Mouse (Mus musculus): Measurements from ENCODE around the gene Plk3. TPM values are rescaled to one million over a fixed set of nuclear protein-coding genes. Genes with fewer than 3 reads are reported as not detected.
A peak's percentile ranks its signal among the peaks of the same experiment; 100 is the strongest.
"Not testable (repeated sequence)": the region's sequence is repeated elsewhere in the genome, so short reads cannot be mapped to it uniquely, and the experiment has no call there.

The Plk3 gene
- total RNA-seq (2021): 1 to 10 TPM; 1.5 to 2.1 TPM

DNA sequence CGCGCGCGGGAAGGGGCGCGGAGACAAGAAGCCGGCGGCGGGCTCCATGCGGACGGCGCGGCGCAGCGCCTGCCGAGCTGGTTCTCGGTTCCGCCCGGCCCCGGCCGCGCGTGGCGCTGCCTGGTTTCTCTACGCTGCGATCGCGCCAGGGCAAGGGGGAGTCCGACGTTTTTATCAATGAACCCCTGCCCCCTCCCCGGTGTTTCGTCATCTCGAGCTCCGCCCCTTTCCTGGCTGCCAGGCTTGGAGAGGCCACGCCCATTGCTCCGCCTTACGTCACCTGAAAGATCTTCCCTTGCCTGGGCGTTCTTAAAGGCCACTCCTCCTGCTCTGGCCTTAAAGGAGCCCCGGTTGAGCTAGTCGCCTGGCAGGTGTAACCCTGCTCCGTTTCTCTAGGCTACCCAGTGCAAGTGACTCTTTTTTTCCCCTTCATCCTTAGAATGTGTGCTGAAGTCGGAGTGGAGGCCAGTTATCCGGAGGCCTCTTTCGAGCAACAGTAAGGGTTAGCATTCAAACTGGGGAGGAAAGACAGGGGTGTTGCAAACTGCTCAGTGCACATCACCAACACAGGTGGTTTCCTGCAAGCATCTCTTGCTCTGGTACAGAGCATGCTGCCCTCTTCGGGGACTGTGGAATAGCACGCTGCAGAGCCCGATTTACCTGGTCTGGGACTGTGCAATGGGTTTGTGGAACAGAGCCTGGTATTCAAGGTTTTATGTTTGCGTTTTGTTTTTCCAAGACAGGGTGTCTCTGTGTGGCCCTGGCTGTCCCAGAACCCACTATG, at the start of gene Plk3:
Gene Plk3 (minus strand): TSS at position 147 of the 784 bp plus-strand sequence.
- peak; percentile 95 for DNase-seq (ENCODE audit: low spot score)
- intact Hi-C loops (cut with DNase I): no loop called here

DNA sequence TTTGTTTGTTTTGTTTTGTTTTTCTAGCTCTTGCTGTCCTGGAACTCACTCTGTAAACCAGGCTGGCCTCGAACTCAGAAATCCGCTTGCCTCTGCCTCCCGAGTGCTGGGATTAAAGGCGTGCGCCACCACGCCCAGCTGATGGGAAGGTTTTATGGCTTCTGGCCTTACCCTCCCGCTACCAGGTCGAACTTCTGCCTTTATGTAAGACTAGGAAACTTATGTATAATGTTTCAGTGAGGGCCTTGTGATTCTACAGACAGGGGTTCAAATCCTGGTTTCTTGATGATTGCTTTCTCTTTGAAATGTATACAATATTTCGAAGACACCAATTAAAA, 49.0 kb upstream of the Plk3 start:
- not testable (repeated sequence) for DNase-seq (ENCODE audit: low spot score)
- intact Hi-C loops (cut with DNase I): loop anchor here (2.0 kb wide), 1 partner anchor 28 kb away; no protein-coding TSS in a partner anchor

DNA sequence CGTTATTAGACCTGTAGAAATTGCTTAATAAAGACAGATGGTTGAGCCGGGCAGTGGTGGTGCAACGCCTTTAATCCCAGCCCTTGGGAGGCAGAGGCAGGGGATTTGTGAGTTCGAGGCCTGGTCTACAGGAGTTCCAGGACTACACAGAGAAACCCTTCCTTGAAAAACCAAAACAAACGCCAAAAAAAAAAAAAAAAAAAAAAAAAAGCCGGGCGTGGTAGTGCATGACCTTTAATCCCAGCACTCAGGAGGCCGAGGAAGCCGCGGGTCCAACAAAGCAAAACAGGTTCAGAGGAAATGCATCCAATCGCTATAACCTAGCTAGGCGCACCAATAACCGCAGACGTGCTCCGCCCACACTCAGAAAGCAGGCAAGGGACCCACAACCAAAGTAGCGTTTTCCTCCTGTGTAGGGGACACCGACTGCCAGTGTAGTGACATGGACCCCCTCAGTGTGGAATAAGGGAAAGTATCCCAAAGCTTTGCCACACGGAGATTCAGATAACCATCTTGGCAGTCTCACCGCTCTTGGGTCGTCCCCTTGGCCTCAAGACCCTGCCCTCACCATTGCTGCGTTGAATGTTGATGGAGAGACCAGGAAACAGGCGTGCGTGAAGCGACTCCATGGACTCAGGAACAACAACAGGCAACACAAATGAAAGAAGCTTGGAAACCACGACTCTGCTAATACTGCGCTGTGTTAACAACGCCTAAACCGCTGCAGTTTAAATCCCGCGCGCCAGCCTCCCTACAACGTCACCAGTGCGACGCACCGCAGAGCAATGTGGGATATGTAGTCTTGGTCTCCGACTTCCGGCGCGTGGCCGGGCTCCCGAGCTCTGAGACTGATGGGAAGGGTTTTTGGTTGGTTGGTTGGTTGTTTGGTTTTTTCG, 48.3 kb upstream of the Plk3 start, which contains the start of gene Kif2c:
Gene Kif2c (minus strand): TSS at position 777 of the 896 bp plus-strand sequence.
- intact Hi-C loops (cut with DNase I): loop anchor here (2.0 kb wide), 1 partner anchor 27 kb away; no protein-coding TSS in a partner anchor
- peak; percentile 78 for DNase-seq (ENCODE audit: low spot score)

DNA sequence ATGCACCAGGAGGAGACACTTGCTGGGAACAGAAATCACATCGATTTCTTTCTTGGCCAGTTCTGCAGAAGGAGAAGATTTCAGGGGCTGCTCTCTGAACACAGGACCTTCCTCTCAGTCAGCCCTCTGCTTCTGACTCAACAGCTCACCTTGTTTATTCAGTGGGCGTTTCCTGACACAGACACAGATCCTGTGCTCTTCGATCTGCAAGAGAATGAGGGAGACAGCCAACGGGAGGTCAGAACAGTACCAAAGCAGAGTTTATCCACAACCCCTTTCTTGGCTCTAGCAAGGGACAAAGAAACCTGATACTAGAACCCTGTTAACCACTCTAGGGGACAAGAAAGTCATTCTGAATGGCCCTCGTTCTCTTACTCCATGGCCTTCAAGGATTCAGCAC, 36.2 kb upstream of the Plk3 start:
- intact Hi-C loops (cut with DNase I): no loop called here
- DNase-seq (ENCODE audit: low spot score): no peak

DNA sequence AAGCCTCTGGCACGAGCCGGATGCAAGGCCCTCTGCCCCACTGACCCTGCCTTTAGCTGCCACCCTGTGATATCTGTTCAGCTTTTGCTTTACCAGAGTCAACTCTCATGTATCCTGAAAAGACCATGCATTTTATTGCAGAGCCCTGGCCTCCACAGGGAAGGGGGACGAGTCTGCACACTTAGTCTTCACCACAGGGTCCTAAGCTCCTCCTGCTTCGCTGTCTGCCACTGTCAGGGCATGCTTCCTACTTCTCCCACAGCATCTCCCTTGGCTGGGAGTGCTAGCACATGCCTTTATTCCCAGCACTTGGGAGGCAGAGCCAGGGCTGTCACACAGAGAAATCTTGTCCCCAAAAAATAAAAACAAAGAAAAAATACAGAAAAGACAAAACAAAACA, 27.4 kb upstream of the Plk3 start:
- intact Hi-C loops (cut with DNase I): no loop called here
- no peak for DNase-seq (ENCODE audit: low spot score)

DNA sequence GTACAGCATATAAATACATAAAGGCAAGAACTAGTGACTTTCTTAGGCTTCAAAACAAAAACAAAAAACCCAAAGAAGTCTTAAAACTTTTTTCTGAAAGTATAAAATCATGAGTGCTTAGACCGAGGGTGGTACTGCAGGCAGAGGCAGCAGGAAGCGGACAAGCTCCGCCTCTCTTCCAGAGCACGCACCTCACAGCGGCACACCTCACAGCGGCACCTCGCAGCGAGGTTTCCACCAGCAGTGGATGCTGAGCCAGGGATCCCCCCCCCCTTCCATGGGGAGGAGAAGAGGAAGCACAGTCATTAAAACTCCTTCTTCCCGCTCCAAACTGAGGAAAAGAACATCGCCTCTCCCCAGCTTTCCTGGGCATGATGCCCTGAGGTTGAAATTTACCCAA, 25.9 kb upstream of the Plk3 start:
- intact Hi-C loops (cut with DNase I): no loop called here

DNA sequence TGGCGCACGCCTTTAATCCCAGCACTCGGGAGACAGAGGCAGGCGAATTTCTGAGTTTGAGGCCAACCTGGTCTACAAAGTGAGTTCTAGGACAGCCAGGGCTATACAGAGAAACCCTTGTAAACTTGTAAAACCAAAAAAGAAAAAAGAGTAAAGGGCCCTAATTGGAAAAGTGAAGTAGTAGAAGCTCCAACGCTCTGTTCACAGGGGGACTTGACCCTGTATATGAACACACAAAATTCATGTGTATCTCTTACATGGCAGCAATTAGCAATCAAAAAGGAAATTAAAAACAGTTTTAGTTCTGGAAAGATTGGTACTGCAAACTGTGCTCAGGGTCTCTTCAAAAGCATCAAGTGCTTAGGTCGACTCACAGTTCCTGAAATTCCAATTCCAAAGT, 22.6 kb upstream of the Plk3 start:
- intact Hi-C loops (cut with DNase I): no loop called here

More for the DNA sequence above, 25.9 kb upstream of the Plk3 start:
- DNase-seq (ENCODE audit: low spot score): no peak

DNA sequence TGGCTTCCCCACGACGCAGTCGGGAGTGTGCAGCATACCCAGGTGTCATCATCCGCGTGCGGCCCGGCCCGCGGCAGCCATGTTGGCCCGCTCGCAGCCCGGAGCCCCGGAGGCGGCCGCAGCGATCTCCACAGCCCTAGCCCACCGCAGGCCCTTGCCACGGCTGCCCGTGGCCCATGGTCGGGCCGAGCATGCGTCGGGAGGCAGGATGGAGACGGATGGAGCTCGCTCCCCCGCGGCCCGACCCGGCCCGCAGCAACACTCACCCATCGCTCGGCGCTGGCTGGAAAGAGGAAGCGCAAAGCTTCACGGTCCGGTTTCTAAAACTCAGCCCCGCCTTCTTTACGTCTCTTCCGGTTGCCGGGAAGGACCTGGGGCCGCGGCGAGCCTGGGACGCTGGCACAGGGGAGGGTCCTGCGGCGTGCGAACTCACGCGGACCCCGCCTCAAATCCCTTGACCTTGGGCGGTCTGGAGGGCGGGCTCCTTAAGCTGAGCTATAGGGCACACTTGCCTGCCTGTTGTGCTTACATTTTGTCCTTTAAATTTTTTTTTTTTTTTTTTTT, 22.1 kb upstream of the Plk3 start, which contains the start of gene Rps8:
Gene Rps8 (minus strand): TSS at position 452 of the 564 bp plus-strand sequence.
- intact Hi-C loops (cut with DNase I): loop anchor here (2.0 kb wide), 1 partner anchor 27 kb away; the partner anchor contains the start of gene Kif2c
- DNase-seq (ENCODE audit: low spot score): peak; percentile 81

More for the DNA sequence above, 22.6 kb upstream of the Plk3 start:
- DNase-seq (ENCODE audit: low spot score): no peak

DNA sequence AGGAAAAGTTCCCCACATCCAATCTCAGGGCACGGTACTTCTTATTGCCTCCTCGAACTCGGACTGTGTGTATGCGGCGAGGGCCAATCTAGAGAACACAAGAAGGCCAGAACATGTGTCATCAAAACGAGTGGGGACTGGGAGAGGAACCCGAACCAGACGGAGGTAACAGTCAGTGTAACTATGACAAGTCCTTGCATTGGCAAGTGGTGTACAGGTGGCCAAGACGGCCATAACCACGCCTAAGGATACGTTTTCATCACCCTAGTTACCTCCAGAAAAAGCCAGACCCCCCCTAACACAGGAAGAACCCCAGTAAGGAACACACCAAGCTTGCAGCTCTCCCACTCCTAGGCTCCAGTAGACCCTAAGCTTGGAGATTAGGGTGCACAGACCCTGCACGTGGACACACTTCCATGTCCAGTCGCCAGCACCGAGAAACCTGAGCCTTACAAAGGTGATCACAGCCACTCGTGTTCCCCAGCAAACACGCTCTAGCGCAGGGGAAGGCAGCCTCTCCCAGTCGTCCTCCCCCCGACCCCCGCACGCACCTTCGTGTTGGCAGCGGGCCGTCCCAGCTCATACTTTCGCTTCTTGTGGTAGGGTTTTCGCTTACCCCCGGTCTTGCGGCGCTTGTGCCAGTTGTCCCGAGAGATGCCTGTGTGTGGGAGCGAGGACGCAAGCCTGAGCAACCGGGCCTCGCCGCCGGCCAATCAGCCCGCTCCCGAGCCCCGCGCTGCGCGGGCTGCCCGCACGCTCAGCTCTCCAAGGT, 21.4 kb upstream of the Plk3 start:
- DNase-seq (ENCODE audit: low spot score): no peak
- intact Hi-C loops (cut with DNase I): loop anchor here (2.0 kb wide), 1 partner anchor 28 kb away; the partner anchor contains the start of gene Kif2c

DNA sequence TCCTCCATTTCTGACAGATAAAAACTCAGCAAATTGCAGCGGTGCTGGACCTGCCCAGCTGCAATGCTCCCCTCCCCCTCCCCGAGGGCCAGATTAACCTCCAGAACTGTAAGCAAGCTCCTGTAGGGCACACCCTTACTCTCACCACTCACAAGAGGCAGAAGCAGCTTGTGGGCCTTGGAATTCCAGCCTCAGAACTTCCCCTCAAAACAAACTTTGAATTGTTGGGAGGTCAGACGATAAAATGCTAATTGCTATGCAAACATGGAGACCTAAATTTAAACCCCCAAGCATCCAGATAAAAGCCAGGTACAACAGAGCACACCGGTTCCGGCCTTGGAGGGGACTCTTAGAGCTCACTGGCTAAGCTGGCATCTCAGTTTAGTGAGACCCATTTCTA, 19.0 kb upstream of the Plk3 start:
- intact Hi-C loops (cut with DNase I): no loop called here

DNA sequence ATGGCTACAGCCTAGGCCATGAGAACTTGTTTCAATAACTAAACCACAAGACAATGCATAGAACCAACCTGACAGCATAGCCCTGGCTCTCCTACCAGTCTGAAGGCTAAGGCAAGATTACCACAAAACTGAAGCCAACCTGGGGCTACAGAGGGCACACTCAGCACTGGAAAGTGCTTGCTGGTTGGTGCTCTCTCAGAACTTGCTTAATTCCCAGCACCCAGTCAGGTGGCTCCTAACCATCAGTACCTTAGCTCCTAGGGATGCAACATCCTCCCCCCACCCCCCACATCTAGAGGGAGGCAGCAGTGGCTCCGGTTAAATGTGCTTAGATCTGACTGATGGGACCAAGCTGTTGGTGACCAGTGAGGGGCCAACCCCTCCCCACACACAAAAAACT, 17.7 kb upstream of the Plk3 start:
- intact Hi-C loops (cut with DNase I): no loop called here
- DNase-seq (ENCODE audit: low spot score): no peak

More for the DNA sequence above, 19.0 kb upstream of the Plk3 start:
- no peak for DNase-seq (ENCODE audit: low spot score)

DNA sequence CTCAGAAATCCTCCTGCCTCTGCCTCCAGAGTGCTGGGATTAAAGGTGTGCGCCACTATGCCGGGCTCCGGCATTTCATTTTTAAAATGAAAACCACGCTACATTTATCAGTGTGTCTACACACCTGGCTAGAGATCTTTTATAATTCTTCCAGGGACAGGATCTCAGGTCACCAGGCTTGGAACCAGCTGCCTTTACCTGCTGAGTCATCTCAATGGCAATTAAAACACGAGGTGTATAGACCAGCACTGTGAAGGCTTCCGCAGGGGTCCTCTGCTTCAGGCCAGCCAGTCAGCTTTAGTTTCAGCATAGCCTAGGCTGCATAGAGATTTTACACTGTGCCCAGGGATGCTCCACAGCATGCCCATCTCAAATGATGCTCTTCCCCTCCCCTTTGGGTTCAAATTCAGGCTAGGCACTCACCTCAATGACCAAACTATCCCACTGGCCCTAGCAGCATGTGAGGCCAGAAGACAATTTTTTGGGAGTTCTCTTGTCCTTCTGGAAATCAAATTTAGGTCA, 16.5 kb upstream of the Plk3 start:
- intact Hi-C loops (cut with DNase I): no loop called here

DNA sequence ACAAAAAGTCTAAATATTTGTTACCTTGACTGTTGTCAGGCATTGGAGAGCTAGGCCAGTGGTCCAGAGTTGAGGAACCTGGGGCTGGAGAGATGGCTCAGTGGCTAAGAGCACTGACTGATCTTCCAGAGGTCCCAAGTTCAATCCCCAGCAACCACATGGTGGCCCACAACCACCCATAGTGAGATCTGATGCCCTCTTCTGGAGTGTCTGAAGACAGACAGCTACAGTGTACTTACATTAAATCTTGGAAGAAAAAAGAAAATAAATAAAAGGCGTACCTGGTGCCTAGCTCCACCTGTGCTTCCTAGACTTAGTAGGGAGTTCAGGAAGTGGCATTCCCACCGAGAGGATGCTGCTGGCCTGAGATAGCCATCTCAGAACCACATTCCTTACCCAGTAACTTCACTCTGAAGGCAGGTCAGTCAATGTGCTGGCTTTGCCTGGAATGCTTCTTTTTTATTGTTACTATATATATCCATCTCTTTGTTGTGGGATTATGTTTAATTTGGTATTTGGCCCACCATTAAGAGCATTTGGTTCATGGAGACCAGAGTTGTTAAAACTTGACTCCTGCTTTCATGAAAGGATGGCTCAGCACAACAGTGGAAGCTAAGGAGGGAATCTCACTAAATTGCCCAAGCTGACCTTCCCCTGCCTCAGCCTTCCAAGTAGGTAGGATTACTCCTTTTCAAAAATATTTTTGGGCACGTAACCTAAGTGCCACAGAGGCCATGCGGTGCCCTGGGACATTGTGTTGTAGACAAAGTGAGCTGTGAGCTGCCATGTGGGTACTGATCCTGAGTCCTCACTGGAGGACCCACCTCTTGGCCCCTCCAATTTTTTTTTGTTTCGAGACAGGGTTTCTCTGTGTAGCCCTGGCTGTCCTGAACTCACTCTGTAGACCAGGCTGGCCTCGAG, 15.8 kb upstream of the Plk3 start:
- no peak for DNase-seq (ENCODE audit: low spot score)

More for the DNA sequence above, 16.5 kb upstream of the Plk3 start:
- DNase-seq (ENCODE audit: low spot score): no peak

DNA sequence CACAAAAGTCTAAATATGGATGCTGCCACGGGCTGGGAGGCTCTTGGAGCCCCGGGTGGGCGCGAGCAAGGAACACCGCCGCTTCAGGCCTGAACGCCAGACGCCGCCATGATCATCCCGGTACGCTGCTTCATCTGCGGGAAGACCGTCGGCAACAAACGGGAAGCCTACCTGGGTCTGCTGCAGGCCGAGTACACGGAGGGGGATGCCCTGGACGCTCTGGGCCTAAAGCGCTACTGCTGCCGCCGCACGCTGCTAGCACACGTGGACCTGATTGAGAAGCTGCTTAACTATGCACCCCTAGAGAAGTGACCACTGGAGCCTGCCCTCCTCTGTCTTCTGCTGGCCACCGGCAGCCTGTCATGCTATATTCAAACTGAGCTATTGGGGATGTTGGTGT, 15.1 kb upstream of the Plk3 start:
- DNase-seq (ENCODE audit: low spot score): no peak
- intact Hi-C loops (cut with DNase I): no loop called here

More for the DNA sequence above, 15.8 kb upstream of the Plk3 start:
- intact Hi-C loops (cut with DNase I): no loop called here

DNA sequence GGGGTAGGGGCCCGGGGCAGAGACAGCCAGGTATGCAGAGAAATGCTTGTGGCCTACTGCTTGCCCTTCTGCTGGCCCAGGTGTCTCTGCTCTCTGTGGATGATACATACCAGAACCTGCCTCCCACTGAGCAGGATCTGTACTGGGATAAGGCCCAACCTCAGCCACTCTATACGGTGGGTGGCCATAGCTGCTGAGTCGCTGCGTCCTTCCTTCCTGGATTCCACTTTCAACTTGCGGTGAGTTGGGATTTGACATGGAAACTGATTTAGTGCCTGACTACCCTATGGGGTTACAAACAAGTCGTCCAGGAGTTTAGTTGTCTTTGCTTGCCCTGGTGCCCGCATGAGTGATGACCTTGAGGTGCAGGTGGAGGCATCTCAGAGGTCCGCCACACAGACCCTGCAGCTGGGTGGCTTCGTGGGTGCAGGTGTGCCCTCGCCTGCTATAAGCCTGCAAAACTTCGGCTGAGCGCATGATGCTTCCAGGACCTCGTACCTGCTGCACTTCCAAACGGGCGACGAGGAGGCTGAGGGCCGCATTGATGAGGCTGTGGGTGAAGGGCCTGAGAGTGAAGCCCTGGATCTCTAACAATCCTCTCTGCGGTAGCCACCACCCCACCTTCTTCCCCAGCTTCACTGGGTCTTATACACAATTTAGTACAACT, 14.4 kb upstream of the Plk3 start:
- intact Hi-C loops (cut with DNase I): no loop called here
- DNase-seq (ENCODE audit: low spot score): no peak

DNA sequence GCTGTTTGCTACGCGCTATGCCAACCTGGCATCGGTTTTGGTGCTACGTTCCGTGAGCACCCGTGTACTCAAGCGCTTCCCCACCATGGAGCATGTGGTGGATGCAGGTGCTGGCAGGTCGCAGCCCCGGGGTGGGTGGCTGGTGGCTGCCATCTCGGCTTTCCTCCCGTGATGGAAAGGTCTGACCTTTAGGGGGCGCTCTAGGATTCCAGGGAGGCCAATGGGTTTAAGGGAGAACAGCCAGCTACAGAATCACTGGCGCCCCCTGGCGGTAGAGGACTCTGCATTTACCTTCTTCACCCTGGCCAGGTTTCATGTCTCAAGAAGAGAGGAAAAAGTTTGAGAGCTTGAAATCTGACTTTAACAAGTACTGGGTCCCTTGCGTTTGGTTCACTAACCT, 12.4 kb upstream of the Plk3 start:
- intact Hi-C loops (cut with DNase I): no loop called here
- DNase-seq (ENCODE audit: low spot score): peak; percentile 55

DNA sequence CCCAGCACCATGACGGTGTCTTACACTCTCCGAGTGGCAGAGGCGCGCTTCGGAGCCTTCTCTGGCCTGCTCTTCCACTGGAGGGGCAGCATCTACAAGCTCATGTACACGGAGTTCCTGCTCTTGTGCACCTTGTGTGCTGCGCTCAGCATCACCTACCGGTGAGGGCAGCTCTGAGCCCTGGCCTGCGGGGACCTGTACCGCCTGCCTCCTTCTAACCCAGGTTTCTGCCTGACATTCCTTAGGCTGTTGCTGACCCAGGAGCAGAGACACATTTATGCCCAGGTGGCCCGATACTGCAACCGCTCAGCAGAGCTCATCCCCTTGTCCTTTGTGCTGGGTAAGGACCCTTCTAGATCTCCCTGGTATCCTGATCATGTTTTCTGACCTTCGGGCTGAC, 11.5 kb upstream of the Plk3 start:
- intact Hi-C loops (cut with DNase I): no loop called here
- no peak for DNase-seq (ENCODE audit: low spot score)

DNA sequence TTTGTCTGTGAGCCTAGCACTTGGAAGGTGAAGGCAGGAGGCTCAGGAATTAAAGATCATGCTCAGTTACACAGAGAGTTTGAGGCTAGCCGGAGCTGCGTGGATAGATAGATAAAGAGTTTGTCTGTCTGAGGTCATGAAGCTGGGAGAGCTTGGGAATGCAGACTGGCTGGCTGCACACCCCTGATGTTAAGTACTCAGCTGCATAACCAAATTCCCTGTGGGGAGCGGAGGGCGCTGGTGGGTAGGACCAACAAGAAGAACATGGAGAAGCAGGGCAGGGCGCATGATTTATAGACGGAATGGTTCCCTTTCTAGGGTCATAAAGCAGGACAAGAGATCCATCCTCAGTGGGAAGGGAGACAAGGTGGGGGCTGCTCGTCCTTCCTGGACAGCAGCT, 9.3 kb upstream of the Plk3 start:
- intact Hi-C loops (cut with DNase I): loop anchor here (5.0 kb wide), 1 partner anchor 41 kb away; no protein-coding TSS in a partner anchor

More for the DNA sequence above, 9.3 kb upstream of the Plk3 start:
- DNase-seq (ENCODE audit: low spot score): no peak

All from heart, postnatal 25 days (tissue).